Mouse (Mus musculus) midbrain, embryonic 11.5 days (tissue): Measurements from ENCODE around the gene Zfp683. TPM values are rescaled to one million over a fixed set of nuclear protein-coding genes. Genes with fewer than 3 reads are reported as not detected.
A peak's percentile ranks its signal among the peaks of the same experiment; 100 is the strongest.

Experiments used
- ATAC-seq: fragments of 200-750 bp; cut with Nextera tagmentation; 2 replicates; pipeline ENCODE4 v1.8.0; 2017; ENCODE audit warnings: moderate TSS enrichment, moderate library complexity; ENCODE audit not compliant: low FRiP score
- DNase-seq: peaks from one replicate; pipeline ENCODE4 v3.0.0; 2015; ENCODE audit warnings: low spot score; ENCODE audit errors: missing footprints
- H3K27ac ChIP-seq: fragments of 300-500 bp; sonication (generic); 2 replicates; pipeline ENCODE4 v1.5.1; 2014; ENCODE audit warnings: low read depth, low read length
- H3K27me3 ChIP-seq: fragments of 300-500 bp; sonication (generic); 2 replicates; pipeline ENCODE4 v1.6.1; 2014; ENCODE audit warnings: mild to moderate bottlenecking, low read length, moderate library complexity, mixed read lengths; ENCODE audit not compliant: control insufficient read depth, insufficient read depth
- H3K36me3 ChIP-seq: fragments of 300-500 bp; sonication (generic); 2 replicates; pipeline ENCODE4 v1.6.1; 2014; ENCODE audit warnings: mild to moderate bottlenecking, low read length, moderate library complexity, mixed read lengths; ENCODE audit not compliant: control insufficient read depth, insufficient read depth
- H3K4me1 ChIP-seq: fragments of 300-500 bp; sonication (generic); 2 replicates; pipeline ENCODE4 v1.6.1; 2014; ENCODE audit warnings: low read length; ENCODE audit not compliant: control insufficient read depth, insufficient read depth
- H3K4me2 ChIP-seq: fragments of 300-500 bp; sonication (generic); 2 replicates; pipeline ENCODE4 v1.6.1; 2014; ENCODE audit warnings: mild to moderate bottlenecking, moderate library complexity
- H3K4me3 ChIP-seq: fragments of 300-500 bp; sonication (generic); 2 replicates; pipeline ENCODE4 v1.5.1; 2014; ENCODE audit warnings: low read depth, low read length
- H3K9ac ChIP-seq: fragments of 300-500 bp; sonication (generic); 2 replicates; pipeline ENCODE4 v1.6.1; 2014; ENCODE audit warnings: low read length
- H3K9me3 ChIP-seq: fragments of 300-500 bp; sonication (generic); 2 replicates; pipeline ENCODE4 v1.6.1; 2016; ENCODE audit warnings: low read length; ENCODE audit not compliant: control insufficient read depth
- WGBS: fragments of 180-500 bp; shearing (Covaris S2); extraction: QIAGEN DNeasy Blood & Tissue Kit; methylation state at CpG from one replicate; pipeline ENCODE4 v1.1.7; 2014; 5-methylcytosine and 5-hydroxymethylcytosine counted together
- polyA plus RNA-seq: library from polyadenylated mRNA; unstranded; fragments of >200 nt; fragmentation: Nextera tagmentation; extraction: Ambion mirVana; gene quantifications from 2 replicates; pipeline ENCODE4 v1.2.1, GENCODE M21; 2014

The Zfp683 gene
- polyA plus RNA-seq, 1 experiment from 2014 or later: not detected

DNA sequence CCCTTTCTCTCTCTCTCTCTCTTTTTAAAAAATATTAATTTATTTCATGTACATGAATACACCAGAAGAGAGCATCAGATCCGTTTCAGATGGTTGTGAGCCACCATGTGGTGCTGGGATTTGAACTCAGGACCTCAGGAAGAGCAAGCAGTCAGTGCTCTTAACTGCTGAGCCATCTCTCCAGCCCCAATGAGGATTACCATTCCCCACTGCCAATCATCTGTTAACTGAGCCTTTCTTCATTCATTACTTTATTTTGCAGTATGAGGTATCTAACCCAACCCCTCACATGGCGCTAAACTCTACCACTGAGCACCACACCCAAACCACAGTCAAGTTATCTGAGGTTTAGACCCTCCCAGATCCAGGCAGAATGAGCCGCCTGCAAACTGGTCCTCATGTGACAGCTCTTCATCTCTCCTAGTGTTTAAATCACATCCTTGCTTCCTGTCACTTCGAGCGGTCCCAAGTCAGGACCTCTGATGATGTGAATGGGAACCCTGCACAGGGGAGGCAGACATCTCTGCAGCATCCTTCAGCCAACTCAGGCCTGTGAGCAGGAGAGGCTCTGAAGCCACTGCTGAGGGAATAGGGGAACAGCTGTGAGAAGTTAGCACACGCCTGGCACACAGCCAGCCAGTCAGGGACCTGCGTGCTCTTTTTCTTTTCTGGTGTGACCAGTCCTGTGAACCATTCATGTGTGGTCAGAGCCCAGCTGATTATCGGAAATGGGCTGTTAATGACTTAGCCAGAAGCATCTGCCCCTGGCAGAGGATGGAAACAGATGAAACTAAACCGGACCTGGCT, 12.1 kb upstream of the Zfp683 start:
- Histone ChIP-seq H3K4me2 (no peak overlapping the region), H3K27me3 (no peaks in the 10 kb centered on the region), H3K9me3 (no peaks in the 10 kb centered on the region), H3K4me1 (no peaks in the 10 kb centered on the region), H3K4me3 (no peak overlapping the region), H3K9ac (no peak overlapping the region), H3K27ac (no peak overlapping the region), H3K36me3 (no peaks in the 10 kb centered on the region)
- ATAC-seq (no peak), DNase-seq (no peak)
- 71% methylated on average over 9 of the region's 9 CpGs for WGBS

DNA sequence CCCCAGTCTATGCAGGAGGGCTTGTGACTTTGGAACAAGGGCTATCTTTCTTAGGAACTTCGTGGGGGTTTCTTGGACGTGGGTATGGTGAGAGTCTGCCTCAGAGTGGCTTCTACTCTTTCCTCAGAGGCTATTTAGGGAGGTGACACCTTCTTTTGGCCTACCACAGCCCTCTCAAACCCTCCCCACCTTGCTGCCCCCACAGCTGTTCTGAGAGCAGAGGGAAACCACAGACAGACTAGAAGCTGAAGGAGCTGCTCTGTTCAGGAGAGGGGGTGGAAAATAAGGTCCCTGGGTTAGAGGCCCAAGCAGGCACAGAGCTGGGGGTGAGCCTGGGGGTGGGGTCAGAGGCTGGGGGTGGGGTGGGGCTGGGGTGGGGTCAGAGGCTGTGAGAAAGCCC, 10.6 kb upstream of the Zfp683 start:
- Histone ChIP-seq H3K27me3 (no peaks in the 10 kb centered on the region), H3K9ac (no peak overlapping the region), H3K4me3 (no peak overlapping the region), H3K4me1 (no peaks in the 10 kb centered on the region), H3K36me3 (no peaks in the 10 kb centered on the region), H3K9me3 (no peaks in the 10 kb centered on the region), H3K4me2 (no peak overlapping the region), H3K27ac (no peak overlapping the region)
- no peak for ATAC-seq
- WGBS: 75% methylated on average over 2 of the region's 2 CpGs
- no peak for DNase-seq

DNA sequence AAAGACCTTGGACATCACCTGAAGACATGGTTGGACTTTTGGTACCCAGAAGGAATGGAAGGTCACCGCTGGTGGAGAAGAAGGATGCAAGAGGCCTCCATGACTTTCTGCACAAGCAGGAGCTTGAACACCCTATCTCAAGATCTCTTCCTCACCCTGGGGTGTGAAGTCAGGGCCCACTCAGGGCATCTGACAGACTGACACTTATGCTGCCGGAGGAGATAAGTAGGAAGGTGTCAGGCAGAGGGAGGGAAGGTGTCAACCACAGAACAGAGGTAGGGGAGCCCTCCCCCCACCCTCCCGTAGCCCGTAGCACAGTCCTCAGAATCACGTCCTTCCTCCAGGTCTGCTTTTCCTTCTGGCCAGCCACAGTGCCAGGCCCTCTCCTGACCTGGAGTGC, 6.0 kb upstream of the Zfp683 start:
- H3K4me3 ChIP-seq: no peak overlapping the region
- no peaks in the 10 kb centered on the region for H3K27me3 ChIP-seq
- WGBS: 75% methylated on average over 5 of the region's 5 CpGs
- H3K4me1 ChIP-seq: no peaks in the 10 kb centered on the region
- no peak overlapping the region for H3K4me2 ChIP-seq
- H3K36me3 ChIP-seq: no peaks in the 10 kb centered on the region
- H3K9me3 ChIP-seq: no peaks in the 10 kb centered on the region
- no peak overlapping the region for H3K27ac ChIP-seq
- no peak for DNase-seq
- H3K9ac ChIP-seq: no peak overlapping the region
- ATAC-seq: no peak

DNA sequence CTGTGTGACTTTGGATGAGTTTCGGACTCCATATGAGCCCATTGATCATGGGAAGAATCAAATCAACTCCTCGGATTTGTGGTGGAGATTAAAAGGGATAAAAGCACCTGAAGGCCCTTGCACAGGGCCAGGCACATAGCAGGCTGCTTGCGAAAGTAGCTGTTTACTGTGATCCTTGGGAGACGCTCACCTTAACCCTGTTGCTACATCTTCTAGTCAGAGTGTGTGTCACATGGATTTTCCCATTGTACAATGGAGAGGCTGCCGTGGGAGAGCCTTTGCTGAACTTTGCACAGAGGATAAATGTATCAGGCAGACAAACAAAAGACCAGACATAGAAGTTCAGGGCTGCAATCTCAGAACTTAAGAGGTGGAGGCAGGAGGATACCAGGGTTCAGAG, 1.7 kb upstream of the Zfp683 start:
- DNase-seq: peak; percentile 35
- Histone ChIP-seq H3K36me3 (no peaks in the 10 kb centered on the region), H3K27ac (no peak overlapping the region), H3K4me1 (no peaks in the 10 kb centered on the region), H3K4me3 (no peak overlapping the region), H3K4me2 (no peak overlapping the region), H3K27me3 (no peaks in the 10 kb centered on the region), H3K9ac (no peak overlapping the region), H3K9me3 (no peaks in the 10 kb centered on the region)
- 80% methylated on average over 5 of the region's 5 CpGs for WGBS
- ATAC-seq: no peak

DNA sequence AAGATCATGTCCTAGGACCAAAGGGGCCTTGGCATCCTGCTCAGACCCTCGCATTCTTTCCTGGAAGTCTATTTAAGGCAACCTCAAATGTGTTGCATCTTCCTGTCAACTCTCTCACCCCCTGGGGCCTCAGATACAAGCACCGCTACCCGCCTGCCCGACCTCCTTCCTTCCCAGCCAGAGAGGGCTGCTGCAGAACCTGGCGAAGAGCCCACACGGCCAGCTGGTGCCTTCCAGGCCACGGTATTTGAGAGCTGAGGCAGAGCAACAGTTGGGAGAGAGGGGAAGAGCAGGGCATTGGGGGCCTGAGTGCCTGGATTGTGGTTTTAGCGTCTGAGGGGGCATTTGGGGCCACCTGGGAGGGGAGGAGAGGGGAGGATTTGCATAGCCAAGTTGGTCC, 1.1 kb upstream of the Zfp683 start:
- no peaks in the 10 kb centered on the region for H3K9me3 ChIP-seq
- H3K36me3 ChIP-seq: no peaks in the 10 kb centered on the region
- WGBS: 49% methylated on average over 8 of the region's 8 CpGs
- H3K4me2 ChIP-seq: no peak overlapping the region
- ATAC-seq (no peak), DNase-seq (no peak)
- H3K9ac ChIP-seq: no peak overlapping the region
- H3K4me1 ChIP-seq: no peaks in the 10 kb centered on the region
- no peak overlapping the region for H3K4me3 ChIP-seq
- no peak overlapping the region for H3K27ac ChIP-seq
- no peaks in the 10 kb centered on the region for H3K27me3 ChIP-seq

DNA sequence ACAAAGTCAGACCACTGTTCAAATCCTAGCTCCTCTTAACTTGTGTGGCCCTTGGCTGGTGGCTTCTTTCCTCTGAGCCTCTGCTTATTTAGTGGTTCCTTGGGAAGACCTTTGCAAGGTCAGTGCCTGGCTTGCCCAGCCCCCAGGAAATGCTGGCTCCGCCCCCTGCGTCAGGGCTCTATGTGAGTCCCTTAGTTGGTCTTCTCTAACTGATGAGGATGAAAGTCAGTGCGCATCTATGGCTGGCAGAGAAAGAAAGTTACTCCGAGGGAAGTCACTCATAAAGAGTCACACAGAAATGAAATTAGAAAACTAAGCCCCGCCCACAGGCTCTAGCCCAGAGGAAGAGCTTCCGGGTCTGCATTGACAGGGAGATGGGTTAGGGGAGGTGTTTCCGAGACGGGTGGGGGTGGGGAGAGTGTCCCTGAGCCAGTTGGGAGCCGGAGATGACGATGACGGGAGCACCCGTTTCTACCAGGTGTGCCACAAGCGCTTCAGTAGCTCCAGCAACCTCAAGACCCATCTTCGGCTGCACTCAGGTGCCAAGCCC, 4.6 kb downstream of the Zfp683 start:
- H3K9ac ChIP-seq: no peak overlapping the region
- DNase-seq (peak; percentile 68), ATAC-seq (no peak)
- no peaks in the 10 kb centered on the region for H3K9me3 ChIP-seq
- no peak overlapping the region for H3K4me3 ChIP-seq
- H3K36me3 ChIP-seq: no peaks in the 10 kb centered on the region
- no peak overlapping the region for H3K27ac ChIP-seq
- H3K27me3 ChIP-seq: peaks cover 2% of the 10 kb centered on the region; the same call in 1 of the 2 replicates
- no peaks in the 10 kb centered on the region for H3K4me1 ChIP-seq
- peak overlapping the region; percentile 3; the same call in 1 of the 2 replicates for H3K4me2 ChIP-seq
- 43% methylated on average over 14 of the region's 14 CpGs for WGBS

DNA sequence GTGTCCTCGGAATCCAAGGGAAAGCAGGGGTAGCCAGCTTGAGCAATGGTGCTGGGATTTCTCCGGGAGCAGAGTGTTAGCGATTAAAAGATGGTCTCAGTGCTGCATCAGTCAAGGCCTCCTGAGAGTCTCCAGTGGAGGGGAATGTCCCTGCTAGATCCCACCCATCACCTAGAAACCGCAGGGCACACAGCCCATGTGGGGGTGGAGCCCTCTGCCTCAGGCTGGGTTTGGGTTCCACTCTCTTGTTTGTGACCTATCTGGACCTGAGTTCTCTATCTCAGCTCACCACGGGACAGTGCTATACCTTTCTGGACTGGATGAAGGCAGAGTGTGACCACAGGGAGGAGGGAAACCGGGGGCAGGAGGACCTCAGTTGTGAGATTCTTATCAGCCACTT, 5.3 kb downstream of the Zfp683 start:
- Histone ChIP-seq H3K36me3 (no peaks in the 10 kb centered on the region), H3K9ac (no peak overlapping the region), H3K4me2 (no peak overlapping the region), H3K27ac (no peak overlapping the region), H3K9me3 (no peaks in the 10 kb centered on the region), H3K4me3 (no peak overlapping the region), H3K27me3 (peaks cover 2% of the 10 kb centered on the region; the same call in 1 of the 2 replicates), H3K4me1 (no peaks in the 10 kb centered on the region)
- DNase-seq (no peak), ATAC-seq (no peak)
- WGBS: 79% methylated on average over 6 of the region's 6 CpGs

DNA sequence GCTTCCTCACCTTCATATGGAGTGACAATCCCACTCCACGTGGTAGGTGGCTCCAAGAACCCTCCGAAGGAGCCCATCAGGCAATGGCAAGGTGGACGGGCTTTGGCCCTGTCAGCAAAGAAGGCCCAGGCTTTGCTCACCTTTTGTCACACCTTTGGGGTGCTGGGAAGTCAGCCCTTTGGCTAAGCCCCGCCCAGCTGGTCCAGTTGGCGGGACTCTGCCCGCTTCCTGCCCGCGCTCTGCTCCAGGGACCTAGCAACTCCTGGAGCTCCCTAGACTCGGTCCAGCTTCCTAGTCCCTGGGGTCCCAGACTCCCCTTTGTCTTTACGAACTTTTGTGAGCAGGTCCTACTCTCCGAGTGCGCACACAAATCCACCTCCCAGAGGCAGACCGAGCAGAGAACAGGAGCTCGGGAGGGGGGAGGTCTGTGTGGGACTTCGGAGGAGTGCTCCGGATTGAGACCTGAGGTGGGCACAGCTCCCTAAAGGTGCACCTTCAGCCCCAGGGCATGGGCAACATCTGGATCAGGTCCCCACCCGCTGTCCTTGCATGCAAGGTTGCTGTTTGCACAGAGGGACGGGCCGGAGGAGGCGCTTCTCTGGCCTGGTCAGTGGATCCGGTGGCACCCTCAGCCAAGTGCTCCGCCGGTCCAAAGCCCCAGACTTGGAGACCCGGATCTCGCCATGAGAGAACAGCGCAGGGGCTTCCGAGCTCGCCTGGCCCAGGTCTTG, 6.7 kb downstream of the Zfp683 start, which contains the start of gene Crybg2:
TSS of gene Crybg2 (plus strand) at position 681 of the 731 bp plus-strand sequence.
- WGBS: 52% methylated on average over 28 of the region's 28 CpGs
- ATAC-seq (no peak), DNase-seq (peak; percentile 59)
- Histone ChIP-seq H3K4me1 (peaks cover 2% of the 10 kb centered on the region; the same call in 1 of the 2 replicates), H3K36me3 (no peaks in the 10 kb centered on the region), H3K27ac (no peak within 1 kb of the TSS), H3K9me3 (no peaks in the 10 kb centered on the region), H3K27me3 (peaks cover 2% of the 10 kb centered on the region), H3K4me2 (no peak within 1 kb of the TSS), H3K4me3 (no peak within 1 kb of the TSS), H3K9ac (no peak within 1 kb of the TSS)
